Mouse (Mus musculus) cerebellum, adult 2 months (tissue): ENCODE measurements around the gene Pfkp.

ENCODE experiments used
- CTCF ChIP-seq: fragments of 200-500 bp; IDR thresholded peaks from 2 replicates; pipeline ENCODE4 v1.5.1; 2011; ENCODE audit warnings: low read depth, mild to moderate bottlenecking, control low read depth, low read length, moderate library complexity, borderline replicate concordance; ENCODE audit not compliant: insufficient read depth
- POLR2A ChIP-seq: fragments of 200-500 bp; IDR thresholded peaks from 2 replicates; pipeline ENCODE4 v1.6.1; 2011; ENCODE audit warnings: low read length, control low read depth, borderline replicate concordance; ENCODE audit not compliant: insufficient read depth

GRCm38 (mm10) chr13:6575920-6576509 lies 72.6 kb downstream of the Pfkp start:
- TF ChIP-seq CTCF (peak; percentile 38; the same call in 1 of the 2 replicates), POLR2A (no peak)
